In genomic region chr3:41172306-41173215, GRCm38 (mm10) we compare ENCODE assay signal across 16 mouse cellular contexts.
A peak's percentile ranks its signal among the peaks of the same experiment; 100 is the strongest.
DNase-seq lines count a peak whose midpoint lies in the region; ATAC-seq lines count a peak whose summit lies in the region.
"Had no signal": no experiment of that assay in that cellular context is flagged by ENCODE, and none has a peak within 500 bp of the region (broad histone marks: within the 10 kb centered on the region; RNA-seq: fewer than 3 reads in every experiment).

No protein-coding gene starts in this region.

- H3K27me3 ChIP-seq in heart, embryonic 14.5 days (ENCODE audit: control insufficient read depth, insufficient read depth, low read length): no peaks in the 10 kb centered on the region
- H3K27me3 ChIP-seq in limb, embryonic 10.5 days (ENCODE audit: low read depth, poor library complexity, severe bottlenecking): no peaks in the 10 kb centered on the region
- H3K27me3 ChIP-seq in forebrain, embryonic 11.5 days (ENCODE audit: control insufficient read depth, insufficient read depth, low read length): no peaks in the 10 kb centered on the region
- H3K27me3 ChIP-seq: forebrain, embryonic 13.5 days had no signal

- H3K4me2 ChIP-seq in heart, embryonic 14.5 days (ENCODE audit: low read length): peak overlapping the region; percentile 53
- H3K4me2 ChIP-seq in forebrain, embryonic 11.5 days (ENCODE audit: low read depth, low read length, severe bottlenecking): no peak overlapping the region
- H3K4me2 ChIP-seq: forebrain, embryonic 13.5 days had no signal

- H3K9ac ChIP-seq in heart, embryonic 14.5 days (ENCODE audit: low read length): peak overlapping the region; percentile 60
- H3K9ac ChIP-seq in forebrain, embryonic 11.5 days (ENCODE audit: low read length): no peak overlapping the region
- H3K9ac ChIP-seq: forebrain, embryonic 13.5 days had no signal

- peak overlapping the region; percentile 94 to 96 for H3K27ac ChIP-seq in heart, embryonic 14.5 days (replicated peaks in 1 of 2; ENCODE audit: control insufficient read depth in 1 of 2, insufficient read depth in 1 of 2, low read depth in 2 of 2, low read length in 2 of 2)
- no peak overlapping the region for H3K27ac ChIP-seq in limb, embryonic 10.5 days
- no peak overlapping the region for H3K27ac ChIP-seq in forebrain, embryonic 11.5 days (ENCODE audit: low read depth, low read length)
- H3K27ac ChIP-seq: forebrain, embryonic 13.5 days; gastrocnemius, adult 2 months had no signal

- no peaks in the 10 kb centered on the region for H3K36me3 ChIP-seq in heart, embryonic 14.5 days (ENCODE audit: control insufficient read depth, insufficient read depth, low read length)
- no peaks in the 10 kb centered on the region for H3K36me3 ChIP-seq in limb, embryonic 10.5 days
- H3K36me3 ChIP-seq in forebrain, embryonic 11.5 days (ENCODE audit: control insufficient read depth, insufficient read depth, low read length): no peaks in the 10 kb centered on the region

- H3K4me3 ChIP-seq in heart, embryonic 14.5 days (ENCODE audit: control insufficient read depth in 1 of 2, insufficient read depth in 1 of 2, low read depth in 1 of 2, low read length in 2 of 2): 0 out of 4 replicates have a peak overlapping the region, but pooled peaks of 1 of the 2 experiments have one; percentile 0
- H3K4me3 ChIP-seq in limb, embryonic 10.5 days: no peak overlapping the region
- H3K4me3 ChIP-seq in forebrain, embryonic 11.5 days (ENCODE audit: low read depth, low read length): no peak overlapping the region
- H3K4me3 ChIP-seq: forebrain, embryonic 13.5 days; gastrocnemius, adult 2 months; megakaryocyte, embryonic 14.5 days had no signal

- no peaks in the 10 kb centered on the region; the same call in 1 of the 2 replicates for H3K9me3 ChIP-seq in heart, embryonic 14.5 days (ENCODE audit: control insufficient read depth, low read length)
- no peaks in the 10 kb centered on the region for H3K9me3 ChIP-seq in limb, embryonic 10.5 days (replicated peaks)
- H3K9me3 ChIP-seq in forebrain, embryonic 11.5 days (ENCODE audit: control insufficient read depth, low read length): no peaks in the 10 kb centered on the region
- H3K9me3 ChIP-seq: forebrain, embryonic 13.5 days had no signal

- peaks cover 24 to 46% of the 10 kb centered on the region in 2 experiments for H3K4me1 ChIP-seq in heart, embryonic 14.5 days (ENCODE audit: control insufficient read depth in 2 of 2, insufficient read depth in 2 of 2, low read length in 2 of 2)
- H3K4me1 ChIP-seq in limb, embryonic 10.5 days: peaks cover 10% of the 10 kb centered on the region
- H3K4me1 ChIP-seq in forebrain, embryonic 11.5 days (replicated peaks; ENCODE audit: control insufficient read depth, insufficient read depth, low read length): no peaks in the 10 kb centered on the region
- H3K4me1 ChIP-seq: forebrain, embryonic 13.5 days had no signal

- 0 out of 2 replicates have a peak, but pooled peaks have one; percentile 50 for ATAC-seq in heart, embryonic 14.5 days (ENCODE audit: insufficient number of reproducible peaks, insufficient read depth, low FRiP score, low read depth)
- no peak for ATAC-seq in activated CD4-positive, CD25-positive, alpha-beta regulatory T cell, adult 4 months
- no peak for ATAC-seq in forebrain, embryonic 11.5 days (replicated peaks; ENCODE audit: low FRiP score)
- ATAC-seq: forebrain, embryonic 13.5 days; midbrain, embryonic 16.5 days had no signal

- DNase-seq in heart, adult 9 months (ENCODE audit: low spot score in 2 of 2): no peak
- peak; percentile 46 for DNase-seq in 3134 (ENCODE audit: extremely low read depth, insufficient read length, low spot score)
- peak; percentile 97 for DNase-seq in Muller cell, postnatal 12 days (ENCODE audit: inconsistent ontology term)
- DNase-seq in limb, embryonic 10.5 days (ENCODE audit: low spot score): peak; percentile 26
- no peak for DNase-seq in forebrain, embryonic 11.5 days (ENCODE audit: low spot score)
- no peak for DNase-seq in layer of hippocampus, adult 18-20 months (ENCODE audit: low spot score in 2 of 2)
- DNase-seq: cerebellum, postnatal 14 days; gastrocnemius, adult 2 months; lung, adult 18-20 months; right cerebral cortex, postnatal 25 days; thymus, postnatal 36 days had no signal

- 36% methylated on average over 11 of the region's 11 CpGs for WGBS in heart, embryonic 14.5 days
- WGBS in limb, embryonic 10.5 days: 79% methylated on average over 11 of the region's 11 CpGs
- WGBS in forebrain, embryonic 11.5 days: 81% methylated on average over 11 of the region's 11 CpGs

Comparison
In these comparisons a context has a peak if more than half of its experiments do, and no peak if none do; other contexts are left out.
1. H3K27ac ChIP-seq: peak in heart, embryonic 14.5 days (2 of 2); none in limb, embryonic 10.5 days (single experiment) and forebrain, embryonic 11.5 days (single experiment).
2. DNase-seq: peak in 3134 (single experiment), Muller cell, postnatal 12 days (single experiment) and limb, embryonic 10.5 days (single experiment); none in heart, adult 9 months (0 of 2), forebrain, embryonic 11.5 days (single experiment) and layer of hippocampus, adult 18-20 months (0 of 2).